Mouse (Mus musculus): ENCODE measurements around the gene Hhat. TPM values are rescaled to one million over a fixed set of nuclear protein-coding genes. Genes with fewer than 3 reads are reported as not detected.

Gene Hhat
- polyA plus RNA-seq (2015; fragmentation: Nextera tagmentation; extraction: Ambion mirVana): 3.5 and 3.6 TPM in 2 replicates

GRCm38 (mm10) chr1:192770495-192771331 lies at the start of gene Hhat:
Hhat (minus strand) TSS chr1:192771223.
- H3K27me3 ChIP-seq: no peaks in the 10 kb centered on the region
- H3K9ac ChIP-seq: peak within 1 kb of the TSS; percentile 93
- peak within 1 kb of the TSS; percentile 83 for H3K4me3 ChIP-seq
- H3K9me3 ChIP-seq: no peaks in the 10 kb centered on the region
- peak; percentile 91 for ATAC-seq (ENCODE audit: low FRiP score, low read depth)
- no peaks in the 10 kb centered on the region for H3K36me3 ChIP-seq
- peak within 1 kb of the TSS; percentile 94 for H3K27ac ChIP-seq (replicated peaks)
- peaks cover 19% of the 10 kb centered on the region for H3K4me1 ChIP-seq (replicated peaks)
- H3K4me2 ChIP-seq: peak within 1 kb of the TSS; percentile 97
- under 1% methylated on average over 70 of the region's 70 CpGs for WGBS

- H3K9ac ChIP-seq: no peak overlapping the region
- no peak overlapping the region for H3K27ac ChIP-seq (replicated peaks)
- H3K4me3 ChIP-seq: no peak overlapping the region
- H3K27me3 ChIP-seq: no peaks in the 10 kb centered on the region
- no peak for ATAC-seq (ENCODE audit: low FRiP score, low read depth)
- 92% methylated on average over 5 of the region's 5 CpGs for WGBS
- no peak overlapping the region for H3K4me2 ChIP-seq
- peaks cover 9% of the 10 kb centered on the region for H3K4me1 ChIP-seq (replicated peaks)
- H3K9me3 ChIP-seq: no peaks in the 10 kb centered on the region
- no peaks in the 10 kb centered on the region for H3K36me3 ChIP-seq
Observed at GRCm38 (mm10) chr1:192818334-192818733, 47.3 kb upstream of the Hhat start.

- Histone ChIP-seq H3K27me3 (no peaks in the 10 kb centered on the region), H3K36me3 (no peaks in the 10 kb centered on the region), H3K4me1 (replicated peaks) (no peaks in the 10 kb centered on the region), H3K4me2 (no peak overlapping the region), H3K9me3 (no peaks in the 10 kb centered on the region), H3K4me3 (no peak overlapping the region), H3K9ac (no peak overlapping the region), H3K27ac (replicated peaks) (no peak overlapping the region)
- WGBS: 70% methylated on average over 2 of the region's 2 CpGs
- no peak for ATAC-seq (ENCODE audit: low FRiP score, low read depth)
Observed at GRCm38 (mm10) chr1:192815789-192816188, 44.8 kb upstream of the Hhat start.

GRCm38 (mm10) chr1:192814700-192815099 lies 43.7 kb upstream of the Hhat start:
- Histone ChIP-seq H3K4me3 (no peak overlapping the region), H3K27ac (replicated peaks) (no peak overlapping the region), H3K27me3 (no peaks in the 10 kb centered on the region), H3K4me2 (no peak overlapping the region), H3K36me3 (no peaks in the 10 kb centered on the region), H3K9me3 (no peaks in the 10 kb centered on the region), H3K9ac (no peak overlapping the region), H3K4me1 (replicated peaks) (no peaks in the 10 kb centered on the region)
- 31% methylated on average over 3 of the region's 3 CpGs for WGBS
- ATAC-seq (ENCODE audit: low FRiP score, low read depth): no peak

GRCm38 (mm10) chr1:192812758-192813157 lies 41.7 kb upstream of the Hhat start:
- Histone ChIP-seq H3K36me3 (no peaks in the 10 kb centered on the region), H3K4me1 (replicated peaks) (no peaks in the 10 kb centered on the region), H3K27me3 (no peaks in the 10 kb centered on the region), H3K4me3 (no peak overlapping the region), H3K9ac (no peak overlapping the region), H3K9me3 (no peaks in the 10 kb centered on the region), H3K27ac (replicated peaks) (no peak overlapping the region), H3K4me2 (no peak overlapping the region)
- WGBS: 94% methylated on average over 9 of the region's 9 CpGs
- no peak for ATAC-seq (ENCODE audit: low FRiP score, low read depth)

- no peak overlapping the region for H3K4me2 ChIP-seq
- no peak overlapping the region for H3K9ac ChIP-seq
- H3K9me3 ChIP-seq: no peaks in the 10 kb centered on the region
- H3K27me3 ChIP-seq: no peaks in the 10 kb centered on the region
- no peak overlapping the region for H3K27ac ChIP-seq (replicated peaks)
- ATAC-seq (ENCODE audit: low FRiP score, low read depth): no peak
- H3K4me1 ChIP-seq (replicated peaks): no peaks in the 10 kb centered on the region
- no peak overlapping the region for H3K4me3 ChIP-seq
- 88% methylated on average over 5 of the region's 5 CpGs for WGBS
- no peaks in the 10 kb centered on the region for H3K36me3 ChIP-seq
Observed at GRCm38 (mm10) chr1:192812290-192812689, 41.3 kb upstream of the Hhat start.

- Histone ChIP-seq H3K36me3 (no peaks in the 10 kb centered on the region), H3K4me3 (no peak overlapping the region), H3K4me1 (replicated peaks) (no peaks in the 10 kb centered on the region), H3K9me3 (no peaks in the 10 kb centered on the region), H3K27me3 (no peaks in the 10 kb centered on the region), H3K27ac (replicated peaks) (no peak overlapping the region), H3K9ac (no peak overlapping the region), H3K4me2 (no peak overlapping the region)
- WGBS: 60% methylated on average over 9 of the region's 10 CpGs
- no peak for ATAC-seq (ENCODE audit: low FRiP score, low read depth)
Observed at GRCm38 (mm10) chr1:192806168-192807157, 35.4 kb upstream of the Hhat start.

GRCm38 (mm10) chr1:192800338-192800737 lies 29.3 kb upstream of the Hhat start:
- Histone ChIP-seq H3K9ac (no peak overlapping the region), H3K4me2 (no peak overlapping the region), H3K9me3 (no peaks in the 10 kb centered on the region), H3K4me3 (no peak overlapping the region), H3K4me1 (replicated peaks) (peaks cover 17% of the 10 kb centered on the region), H3K36me3 (no peaks in the 10 kb centered on the region), H3K27ac (replicated peaks) (no peak overlapping the region), H3K27me3 (no peaks in the 10 kb centered on the region)
- 92% methylated on average over 8 of the region's 8 CpGs for WGBS
- no peak for ATAC-seq (ENCODE audit: low FRiP score, low read depth)

GRCm38 (mm10) chr1:192799165-192799991 lies 28.4 kb upstream of the Hhat start:
- no peak overlapping the region for H3K4me2 ChIP-seq
- H3K4me3 ChIP-seq: no peak overlapping the region
- no peak overlapping the region for H3K9ac ChIP-seq
- H3K36me3 ChIP-seq: no peaks in the 10 kb centered on the region
- H3K27me3 ChIP-seq: no peaks in the 10 kb centered on the region
- WGBS: 35% methylated on average over 10 of the region's 10 CpGs
- no peak for ATAC-seq (ENCODE audit: low FRiP score, low read depth)
- H3K9me3 ChIP-seq: no peaks in the 10 kb centered on the region
- no peak overlapping the region for H3K27ac ChIP-seq (replicated peaks)
- peaks cover 17% of the 10 kb centered on the region for H3K4me1 ChIP-seq (replicated peaks)

GRCm38 (mm10) chr1:192798212-192799164 lies 27.5 kb upstream of the Hhat start:
- Histone ChIP-seq H3K4me1 (replicated peaks) (peaks cover 17% of the 10 kb centered on the region), H3K27me3 (no peaks in the 10 kb centered on the region), H3K9ac (no peak overlapping the region), H3K36me3 (no peaks in the 10 kb centered on the region), H3K9me3 (no peaks in the 10 kb centered on the region), H3K4me3 (no peak overlapping the region), H3K4me2 (no peak overlapping the region), H3K27ac (replicated peaks) (no peak overlapping the region)
- ATAC-seq (ENCODE audit: low FRiP score, low read depth): no peak
- WGBS: 75% methylated on average over 16 of the region's 16 CpGs

GRCm38 (mm10) chr1:192797011-192797274 lies 25.9 kb upstream of the Hhat start:
- Histone ChIP-seq H3K4me2 (no peak overlapping the region), H3K27me3 (no peaks in the 10 kb centered on the region), H3K9ac (no peak overlapping the region), H3K36me3 (no peaks in the 10 kb centered on the region), H3K27ac (replicated peaks) (no peak overlapping the region; the same call in 1 of the 2 replicates), H3K9me3 (no peaks in the 10 kb centered on the region), H3K4me1 (replicated peaks) (peaks cover 20% of the 10 kb centered on the region), H3K4me3 (no peak overlapping the region)
- WGBS: 56% methylated on average over 3 of the region's 3 CpGs
- ATAC-seq (ENCODE audit: low FRiP score, low read depth): 0 out of 2 replicates have a peak, but pooled peaks have one; percentile 33

All from hindbrain, embryonic 15.5 days (tissue).